Mouse (Mus musculus): ENCODE measurements at regions not wholly inside any gene's neighbourhood (a gene's known extent, or its start where the extent isn't known, plus 50 kb on each side); places are given as distances from the start of the nearest gene placed in this dataset.

GRCm38 (mm10) chr2:146624207-146624606 lies 112.1 kb upstream of the Ralgapa2 start:
- DNase-seq (ENCODE audit: low spot score in 2 of 2) = no peak

GRCm38 (mm10) chr2:146625166-146625751 lies 113.1 kb upstream of the Ralgapa2 start:
- no peak for DNase-seq (ENCODE audit: low spot score in 2 of 2)

- DNase-seq (ENCODE audit: low spot score in 2 of 2) = no peak
These were observed 114.4 kb upstream of the Ralgapa2 start for GRCm38 (mm10) chr2:146626531-146626930.

GRCm38 (mm10) chr2:146630179-146630578 lies 118.0 kb upstream of the Ralgapa2 start:
- DNase-seq (ENCODE audit: low spot score in 2 of 2) = no peak

- DNase-seq (ENCODE audit: low spot score in 2 of 2) = no peak
These were observed 119.0 kb upstream of the Ralgapa2 start for GRCm38 (mm10) chr2:146631098-146631497.

- peak; percentile 23 to 78 for DNase-seq (ENCODE audit: low spot score in 2 of 2)
These were observed 121.4 kb upstream of the Ralgapa2 start for GRCm38 (mm10) chr2:146633329-146634070.

GRCm38 (mm10) chr2:146637573-146637972 lies 125.4 kb upstream of the Ralgapa2 start:
- no peak for DNase-seq (ENCODE audit: low spot score in 2 of 2)

- DNase-seq (ENCODE audit: low spot score in 2 of 2) = no peak
These were observed 134.3 kb upstream of the Ralgapa2 start for GRCm38 (mm10) chr2:146646237-146646972.

GRCm38 (mm10) chr2:146646973-146647282 lies 134.8 kb upstream of the Ralgapa2 start:
- DNase-seq (ENCODE audit: low spot score in 2 of 2) = no peak

- DNase-seq (ENCODE audit: low spot score in 2 of 2) = no peak
These were observed 149.2 kb upstream of the Ralgapa2 start for GRCm38 (mm10) chr2:146661346-146661745.

GRCm38 (mm10) chr2:146672761-146673160 lies 160.6 kb upstream of the Ralgapa2 start:
- DNase-seq (ENCODE audit: low spot score in 2 of 2) = no peak

GRCm38 (mm10) chr2:146681979-146682378 lies 169.8 kb upstream of the Ralgapa2 start:
- DNase-seq (ENCODE audit: low spot score in 2 of 2) = no peak

GRCm38 (mm10) chr2:146685854-146686507 lies 169.7 kb upstream of the Kiz start:
- DNase-seq (ENCODE audit: low spot score in 2 of 2) = peak in 1 of 2 experiments; percentile 2

GRCm38 (mm10) chr2:146688544-146688943 lies 167.1 kb upstream of the Kiz start:
- DNase-seq (ENCODE audit: low spot score in 2 of 2) = no peak

- no peak for DNase-seq (ENCODE audit: low spot score in 2 of 2)
These were observed 162.2 kb upstream of the Kiz start for GRCm38 (mm10) chr2:146693484-146693883.

- DNase-seq (ENCODE audit: low spot score in 2 of 2) = no peak
These were observed 161.6 kb upstream of the Kiz start for GRCm38 (mm10) chr2:146694041-146694440.

- DNase-seq (ENCODE audit: low spot score in 2 of 2) = no peak
These were observed 159.4 kb upstream of the Kiz start for GRCm38 (mm10) chr2:146696277-146696676.

- no peak for DNase-seq (ENCODE audit: low spot score in 2 of 2)
These were observed 158.9 kb upstream of the Kiz start for GRCm38 (mm10) chr2:146696727-146697126.

- peak in 1 of 2 experiments; percentile 19 for DNase-seq (ENCODE audit: low spot score in 2 of 2)
These were observed 145.0 kb upstream of the Kiz start for GRCm38 (mm10) chr2:146710676-146711075.

- DNase-seq (ENCODE audit: low spot score in 2 of 2) = no peak
These were observed 134.4 kb upstream of the Kiz start for GRCm38 (mm10) chr2:146721184-146721715.

- no peak for DNase-seq (ENCODE audit: low spot score in 2 of 2)
These were observed 133.2 kb upstream of the Kiz start for GRCm38 (mm10) chr2:146722351-146723025.
